Comparison of ENCODE assay signal across 29 mouse cellular contexts in genomic region chr6:47197570-47197969, GRCm38 (mm10).
DNase-seq lines count a peak whose midpoint lies in the region; ATAC-seq lines count a peak whose summit lies in the region.
"Had no signal": no experiment of that assay in that cellular context is flagged by ENCODE, and none has a peak within 500 bp of the region (broad histone marks: within the 10 kb centered on the region; RNA-seq: fewer than 3 reads in every experiment).

No protein-coding gene starts in this region.

- no peak for ATAC-seq in hindbrain, embryonic 12.5 days (ENCODE audit: low FRiP score)
- ATAC-seq in hindbrain, embryonic 13.5 days (ENCODE audit: low FRiP score): no peak
- 0 out of 2 replicates have a peak, but pooled peaks have one; percentile 28 for ATAC-seq in midbrain, embryonic 16.5 days
- ATAC-seq: inflammation-experienced regulatory T-cells, adult 6 months; Patski had no signal

- 0 out of 2 replicates have a peak overlapping the region, but pooled peaks have one; percentile 7 for H3K27ac ChIP-seq in hindbrain, embryonic 12.5 days
- no peak overlapping the region for H3K27ac ChIP-seq in hindbrain, embryonic 13.5 days
- H3K27ac ChIP-seq in midbrain, embryonic 16.5 days (ENCODE audit: low read length): no peak overlapping the region
- H3K27ac ChIP-seq in midbrain, embryonic 10.5 days (replicated peaks): no peak overlapping the region
- H3K27ac ChIP-seq: embryonic facial prominence, embryonic 13.5 days; heart, embryonic 10.5 days; heart, embryonic 15.5 days; limb, embryonic 12.5 days; liver, embryonic 15.5 days; stomach, postnatal 0 days had no signal

- H3K4me2 ChIP-seq in hindbrain, embryonic 12.5 days (replicated peaks): no peak overlapping the region
- no peak overlapping the region for H3K4me2 ChIP-seq in hindbrain, embryonic 13.5 days
- H3K4me2 ChIP-seq in midbrain, embryonic 16.5 days (ENCODE audit: low read length): no peak overlapping the region
- H3K4me2 ChIP-seq: embryonic facial prominence, embryonic 13.5 days; heart, embryonic 15.5 days; limb, embryonic 12.5 days; liver, embryonic 15.5 days; lung, embryonic 14.5 days had no signal

- no peaks in the 10 kb centered on the region for H3K4me1 ChIP-seq in hindbrain, embryonic 12.5 days
- no peaks in the 10 kb centered on the region for H3K4me1 ChIP-seq in hindbrain, embryonic 13.5 days (replicated peaks)
- H3K4me1 ChIP-seq in midbrain, embryonic 16.5 days (ENCODE audit: control insufficient read depth, insufficient read depth, low read length): no peaks in the 10 kb centered on the region
- peaks cover 11% of the 10 kb centered on the region for H3K4me1 ChIP-seq in midbrain, embryonic 10.5 days
- H3K4me1 ChIP-seq: embryonic facial prominence, embryonic 13.5 days; heart, embryonic 15.5 days; limb, embryonic 12.5 days had no signal

- H3K4me3 ChIP-seq in hindbrain, embryonic 12.5 days: no peak overlapping the region
- H3K4me3 ChIP-seq in hindbrain, embryonic 13.5 days: no peak overlapping the region
- H3K4me3 ChIP-seq in midbrain, embryonic 16.5 days (ENCODE audit: low read depth, low read length): no peak overlapping the region
- no peak overlapping the region for H3K4me3 ChIP-seq in midbrain, embryonic 10.5 days
- H3K4me3 ChIP-seq: embryonic facial prominence, embryonic 13.5 days; erythroblast, embryonic 14.5 days; heart, embryonic 10.5 days; heart, embryonic 15.5 days; limb, embryonic 12.5 days; liver, embryonic 15.5 days; myocyte had no signal

- no peaks in the 10 kb centered on the region for H3K27me3 ChIP-seq in hindbrain, embryonic 12.5 days
- no peaks in the 10 kb centered on the region for H3K27me3 ChIP-seq in hindbrain, embryonic 13.5 days
- no peaks in the 10 kb centered on the region for H3K27me3 ChIP-seq in midbrain, embryonic 16.5 days (ENCODE audit: control insufficient read depth, insufficient read depth, low read depth, low read length)
- no peaks in the 10 kb centered on the region for H3K27me3 ChIP-seq in midbrain, embryonic 10.5 days (ENCODE audit: low read depth, poor library complexity, severe bottlenecking)
- H3K27me3 ChIP-seq: embryonic facial prominence, embryonic 13.5 days; heart, embryonic 15.5 days; liver, embryonic 15.5 days had no signal

- H3K9ac ChIP-seq in hindbrain, embryonic 12.5 days: no peak overlapping the region
- no peak overlapping the region for H3K9ac ChIP-seq in hindbrain, embryonic 13.5 days
- no peak overlapping the region for H3K9ac ChIP-seq in midbrain, embryonic 16.5 days (ENCODE audit: low read depth, low read length)
- H3K9ac ChIP-seq: embryonic facial prominence, embryonic 13.5 days; heart, embryonic 15.5 days; limb, embryonic 12.5 days; liver, embryonic 15.5 days; lung, embryonic 14.5 days had no signal

- no peaks in the 10 kb centered on the region for H3K36me3 ChIP-seq in hindbrain, embryonic 12.5 days
- H3K36me3 ChIP-seq in hindbrain, embryonic 13.5 days: no peaks in the 10 kb centered on the region
- no peaks in the 10 kb centered on the region for H3K36me3 ChIP-seq in midbrain, embryonic 16.5 days (ENCODE audit: control insufficient read depth, insufficient read depth, low read length)
- H3K36me3 ChIP-seq in midbrain, embryonic 10.5 days: no peaks in the 10 kb centered on the region
- H3K36me3 ChIP-seq: embryonic facial prominence, embryonic 13.5 days; G1E; heart, embryonic 10.5 days; heart, embryonic 15.5 days; limb, embryonic 12.5 days; liver, embryonic 15.5 days had no signal

- H3K9me3 ChIP-seq in hindbrain, embryonic 12.5 days (replicated peaks): no peaks in the 10 kb centered on the region
- no peaks in the 10 kb centered on the region for H3K9me3 ChIP-seq in hindbrain, embryonic 13.5 days
- no peaks in the 10 kb centered on the region for H3K9me3 ChIP-seq in midbrain, embryonic 16.5 days (replicated peaks; ENCODE audit: control insufficient read depth, low read length, poor library complexity, severe bottlenecking)
- no peaks in the 10 kb centered on the region for H3K9me3 ChIP-seq in midbrain, embryonic 10.5 days (replicated peaks)
- H3K9me3 ChIP-seq: G1E; heart, embryonic 10.5 days; heart, embryonic 15.5 days; liver, embryonic 15.5 days had no signal

- peak; percentile 7 for DNase-seq in cerebellum, adult 9-10 months
- no peak for DNase-seq in cerebellum, postnatal 10 days
- no peak for DNase-seq in midbrain, embryonic 10.5 days (ENCODE audit: low spot score)
- peak; percentile 86 for DNase-seq in retina, embryonic 14.5 days (ENCODE audit: low spot score)
- DNase-seq in frontal cortex, postnatal 25 days (ENCODE audit: low spot score in 2 of 2): no peak
- DNase-seq: adrenal gland, postnatal 10 days; embryo, embryonic 11 days; gastrocnemius, postnatal 25 days; kidney, adult 11 months; kidney, postnatal 14 days; lung, embryonic 14.5 days; lung, postnatal 14 days; spleen, adult 18-20 months; thymus, adult 2 months; thymus, postnatal 36 days had no signal

Comparison
In these comparisons a context has a peak if more than half of its experiments do, and no peak if none do; other contexts are left out.
1. DNase-seq: peak in cerebellum, adult 9-10 months (single experiment) and retina, embryonic 14.5 days (single experiment); none in cerebellum, postnatal 10 days (0 of 2), midbrain, embryonic 10.5 days (single experiment) and frontal cortex, postnatal 25 days (0 of 2).